Mouse (Mus musculus): ENCODE results near the gene Nmu. TPM values are rescaled to one million over a fixed set of nuclear protein-coding genes. Genes with fewer than 3 reads are reported as not detected.

Nmu gene
- total and polyA plus RNA-seq, 3 experiments = not detected

DNA sequence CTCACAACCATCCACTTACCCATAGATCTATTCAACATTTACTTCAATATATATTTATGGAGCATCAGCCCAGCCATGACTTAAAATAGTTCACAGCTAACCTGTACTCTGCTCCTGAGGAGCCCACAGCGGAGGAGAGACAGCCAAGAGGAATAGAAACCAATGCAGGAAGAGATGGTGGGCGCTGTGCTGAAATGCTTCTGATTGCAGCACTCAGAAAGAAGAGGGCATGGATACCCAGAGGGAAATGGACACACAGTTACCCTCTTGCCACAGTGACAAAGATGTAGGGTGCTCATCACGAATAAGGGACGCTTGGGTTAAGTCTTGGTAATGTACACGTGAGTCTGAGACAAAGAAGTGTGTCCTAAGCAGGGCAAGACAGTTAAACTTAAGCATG lies 30.8 kb upstream of the Nmu start:
- H3K36me3 ChIP-seq (ENCODE audit: control insufficient read depth in 1 of 2, insufficient read depth in 2 of 2, low read length in 2 of 2) = no peaks in the 10 kb centered on the region
- no peak overlapping the region for H3K4me3 ChIP-seq (ENCODE audit: control insufficient read depth in 1 of 2, insufficient read depth in 1 of 2, low read depth in 2 of 2, low read length in 2 of 2)
- H3K79me2 ChIP-seq (ENCODE audit: control insufficient read depth, insufficient read depth, low read length, poor library complexity) = no peaks in the 10 kb centered on the region
- TF ChIP-seq HCFC1 (IDR thresholded peaks at IDR 0.05; ENCODE audit: low read depth, low read length) (no peak), USF1 (IDR thresholded peaks at IDR 0.05; ENCODE audit: low read depth, low read length) (no peak), POLR2AphosphoS2 (IDR thresholded peaks at IDR 0.05; ENCODE audit: low read length) (no peak), MAX (IDR thresholded peaks at IDR 0.05; ENCODE audit: low read length) (no peak), MXI1 (IDR thresholded peaks at IDR 0.05; ENCODE audit: low read depth, low read length) (no peak), SMC3 (IDR thresholded peaks at IDR 0.05; ENCODE audit: low read depth, low read length) (no peak), CHD1 (IDR thresholded peaks at IDR 0.05; ENCODE audit: low read depth, low read length) (no peak), USF2 (IDR thresholded peaks at IDR 0.05; ENCODE audit: borderline replicate concordance in 1 of 2, insufficient read depth in 1 of 2, low read depth in 1 of 2, low read length in 2 of 2) (no peak), POLR2AphosphoS5 (IDR thresholded peaks at IDR 0.05; ENCODE audit: borderline replicate concordance, low read depth, low read length) (no peak), ETS1 (IDR thresholded peaks at IDR 0.05; ENCODE audit: low read depth, low read length) (no peak), TAL1 (IDR thresholded peaks at IDR 0.05; ENCODE audit: low read length) (no peak), MYC (IDR thresholded peaks at IDR 0.05; ENCODE audit: low read depth, low read length) (no peak), MEF2A (IDR thresholded peaks at IDR 0.05; ENCODE audit: extremely low read depth, insufficient replicate concordance, low read depth, low read length, poor library complexity, severe bottlenecking) (no peak), SIN3A (IDR thresholded peaks at IDR 0.05; ENCODE audit: low read length) (no peak), TBP (IDR thresholded peaks at IDR 0.05; ENCODE audit: low read depth, low read length) (no peak), TCF12 (IDR thresholded peaks at IDR 0.05; ENCODE audit: low read depth, low read length) (no peak), MYB (IDR thresholded peaks at IDR 0.05; ENCODE audit: low read depth, low read length) (no peak), ZMIZ1 (IDR thresholded peaks at IDR 0.05; ENCODE audit: low read depth, low read length) (no peak), RCOR1 (IDR thresholded peaks at IDR 0.05; ENCODE audit: low read depth, low read length) (no peak), KAT2A (conservative IDR thresholded peaks at IDR 0.05; ENCODE audit: low read depth, low read length) (no peak)
- H3K9me3 ChIP-seq (replicated peaks; ENCODE audit: insufficient read depth, low read length) = no peaks in the 10 kb centered on the region
- no peaks in the 10 kb centered on the region for H3K4me1 ChIP-seq (ENCODE audit: control insufficient read depth in 1 of 2, insufficient read depth in 2 of 2, low read length in 2 of 2)
- H3K27me3 ChIP-seq (ENCODE audit: control insufficient read depth in 1 of 2, insufficient read depth in 2 of 2, low read length in 2 of 2) = peaks cover 12 to 18% of the 10 kb centered on the region in 2 experiments
- no peak overlapping the region for H3K27ac ChIP-seq (ENCODE audit: control insufficient read depth, low read depth, low read length)
- H3K9ac ChIP-seq (ENCODE audit: control insufficient read depth, low read depth, low read length, poor library complexity, severe bottlenecking) = no peak overlapping the region
- DNase-seq (ENCODE audit: low read depth, low spot score) = no peak

DNA sequence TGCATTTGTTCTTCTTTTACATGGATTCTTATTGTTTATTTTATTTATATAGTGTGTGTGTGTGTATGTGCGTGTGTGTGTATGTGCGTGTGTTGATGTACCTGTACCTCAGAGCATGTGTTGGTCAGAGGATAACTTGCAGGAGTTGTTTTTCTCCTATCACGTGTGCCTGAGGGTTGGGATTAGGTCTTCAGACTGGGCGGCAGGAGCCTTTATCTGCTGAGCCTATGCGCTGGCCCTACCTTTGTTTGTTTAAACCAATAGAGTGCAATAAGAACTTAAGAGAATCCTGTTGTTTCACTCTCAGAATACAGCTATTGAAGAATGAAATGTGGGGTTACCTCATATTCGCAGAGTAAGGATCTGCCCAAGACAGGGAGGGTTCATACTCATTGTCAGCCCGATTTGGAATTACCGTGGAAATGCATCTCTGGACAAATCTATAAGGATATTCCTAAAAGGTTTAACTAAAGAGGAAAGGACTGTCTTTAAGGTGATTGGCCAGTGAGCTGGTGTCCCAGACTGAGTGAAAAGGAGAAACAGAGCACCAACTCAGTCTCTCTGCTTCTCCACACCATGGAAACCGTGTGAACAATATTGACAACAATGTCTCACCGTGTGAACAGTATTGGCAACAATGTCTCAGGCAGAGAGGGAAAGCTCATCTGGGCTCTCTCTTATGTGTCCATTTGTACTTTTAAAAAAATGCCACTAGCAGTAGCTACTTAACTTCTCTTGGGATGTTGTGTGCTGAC lies 25.6 kb upstream of the Nmu start:
- no peak overlapping the region for H3K27ac ChIP-seq (ENCODE audit: control insufficient read depth, low read depth, low read length)
- no peaks in the 10 kb centered on the region for H3K36me3 ChIP-seq (ENCODE audit: control insufficient read depth in 1 of 2, insufficient read depth in 2 of 2, low read length in 2 of 2)
- no peak overlapping the region for H3K4me3 ChIP-seq (ENCODE audit: control insufficient read depth in 1 of 2, insufficient read depth in 1 of 2, low read depth in 2 of 2, low read length in 2 of 2)
- H3K4me1 ChIP-seq (ENCODE audit: control insufficient read depth in 1 of 2, insufficient read depth in 2 of 2, low read length in 2 of 2) = no peaks in the 10 kb centered on the region
- peaks cover under 1 to 20% of the 10 kb centered on the region in 2 experiments for H3K27me3 ChIP-seq (ENCODE audit: control insufficient read depth in 1 of 2, insufficient read depth in 2 of 2, low read length in 2 of 2)
- no peaks in the 10 kb centered on the region for H3K79me2 ChIP-seq (ENCODE audit: control insufficient read depth, insufficient read depth, low read length, poor library complexity)
- H3K9me3 ChIP-seq (replicated peaks; ENCODE audit: insufficient read depth, low read length) = no peaks in the 10 kb centered on the region
- DNase-seq (ENCODE audit: low read depth, low spot score) = no peak
- TF ChIP-seq JUND (IDR thresholded peaks at IDR 0.05; ENCODE audit: low read depth, low read length) = no peak
- TF ChIP-seq SMC3 (IDR thresholded peaks at IDR 0.05; ENCODE audit: low read depth, low read length) = no peak
- no peak for TF ChIP-seq ZC3H11A (IDR thresholded peaks at IDR 0.05; ENCODE audit: low read depth, low read length)
- no peak for TF ChIP-seq KAT2A (conservative IDR thresholded peaks at IDR 0.05; ENCODE audit: low read depth, low read length)
- TF ChIP-seq ELF1 (IDR thresholded peaks at IDR 0.05; ENCODE audit: low read depth, low read length) = no peak
- no peak for TF ChIP-seq EP300 (IDR thresholded peaks at IDR 0.05; ENCODE audit: low read depth in 1 of 2, low read length in 2 of 2)
- no peak for TF ChIP-seq CHD2 (IDR thresholded peaks at IDR 0.05; ENCODE audit: low read length)
- TF ChIP-seq USF2 (IDR thresholded peaks at IDR 0.05; ENCODE audit: borderline replicate concordance in 1 of 2, insufficient read depth in 1 of 2, low read depth in 1 of 2, low read length in 2 of 2) = no peak
- TF ChIP-seq TAL1 (IDR thresholded peaks at IDR 0.05; ENCODE audit: low read length) = no peak
- no peak for TF ChIP-seq MYC (IDR thresholded peaks at IDR 0.05; ENCODE audit: low read depth, low read length)
- no peak for TF ChIP-seq UBTF (IDR thresholded peaks at IDR 0.05; ENCODE audit: borderline replicate concordance, insufficient read depth, low read depth, low read length)
- no peak for TF ChIP-seq SIN3A (IDR thresholded peaks at IDR 0.05; ENCODE audit: low read length)
- TF ChIP-seq MAZ (IDR thresholded peaks at IDR 0.05; ENCODE audit: low read depth, low read length) = no peak
- H3K9ac ChIP-seq (ENCODE audit: control insufficient read depth, low read depth, low read length, poor library complexity, severe bottlenecking) = no peak overlapping the region
